8 mouse cellular contexts compared by ENCODE assay signal in genomic region chr1:171113873-171114299, GRCm38 (mm10). TPM values are rescaled to one million over a fixed set of nuclear protein-coding genes. Genes with fewer than 3 reads are reported as not detected.
A peak's percentile ranks its signal among the peaks of the same experiment; 100 is the strongest.
DNase-seq lines count a peak whose midpoint lies in the region; ATAC-seq and TF ChIP-seq lines count a peak whose summit lies in the region.

Gene Cfap126 (plus strand): TSS chr1:171113918.

- no peaks in the 10 kb centered on the region; the same call in 1 of the 2 replicates for H3K4me1 ChIP-seq in cortical plate, adult 2 months (ENCODE audit: control insufficient read depth, insufficient read depth, low read length)

- ATAC-seq in activated CD4-positive, CD25-positive, alpha-beta regulatory T cell, adult 4 months: peak; percentile 37
- peak; percentile 38 for ATAC-seq in inflammation-experienced regulatory T-cells, adult 6 months
- peak; percentile 51 for ATAC-seq in megakaryocyte progenitor cell, adult 5-6 weeks (replicated peaks; ENCODE audit: poor library complexity)

- intact Hi-C loops in gastrocnemius, postnatal 14 days (cut with DNase I; ENCODE audit: low total_unique reads): no loop called here
- intact Hi-C loops in left cerebral cortex, postnatal 14 days (cut with DNase I): loop anchor here (10.0 kb wide), 1 partner anchor 141 kb away; the partner anchor contains the start of genes Adamts4 and Ndufs2

- 0 out of 2 replicates have a peak within 1 kb of the TSS, but pooled peaks have one; percentile 26 for H3K27ac ChIP-seq in cortical plate, adult 2 months (ENCODE audit: insufficient read depth, low read length)

- no peak for TF ChIP-seq CTCF in cortical plate, adult 2 months (IDR thresholded peaks at IDR 0.05; ENCODE audit: extremely low read depth, insufficient read depth, low read length)

- peak; percentile 39; the same call in 1 of the 2 replicates for TF ChIP-seq POLR2A in cortical plate, adult 2 months (IDR thresholded peaks at IDR 0.05; ENCODE audit: extremely low read depth, insufficient read depth, low read length)

- peak within 1 kb of the TSS; percentile 50 for H3K4me3 ChIP-seq in cortical plate, adult 2 months (ENCODE audit: insufficient read depth, low read length)

- peak; percentile 82 for DNase-seq in gastrocnemius, postnatal 14 days
- peak; percentile 34 to 37 for DNase-seq in left cerebral cortex, postnatal 14 days (ENCODE audit: low spot score in 2 of 2)
- DNase-seq in right cerebral cortex, postnatal 14 days: peak; percentile 43
- peak; percentile 89 for DNase-seq in urinary bladder, postnatal 14 days (ENCODE audit: low spot score)

RNA-seq across cellular contexts. Expression of gene Cfap126, which starts in this region (rescaled TPM):
- polyA plus RNA-seq in activated CD4-positive, CD25-positive, alpha-beta regulatory T cell, adult 4 months (2017; shearing (Covaris generic)): 1 to 10 TPM; 2.1 to 2.4 TPM
- 2.7 and 4.5 TPM in 2 replicates for polyA plus RNA-seq in cortical plate, adult 2 months (2012; rRNA removed)
- under 1 TPM; 0.72 to 0.73 TPM for total RNA-seq in gastrocnemius, postnatal 14 days (2021)
- polyA plus RNA-seq in inflammation-experienced regulatory T-cells, adult 6 months (2017; shearing (Covaris generic)): 1 to 10 TPM; 3.2 to 7.6 (median 6.6) TPM
- under 1 TPM; 0.62 to 0.74 TPM for total RNA-seq in left cerebral cortex, postnatal 14 days (2021)
- 2.0 and 4.2 TPM in 2 replicates for total RNA-seq in megakaryocyte progenitor cell, adult 5-6 weeks (2015)
- 1.0 and 4.8 TPM in 2 replicates for total RNA-seq in megakaryocyte progenitor cell, adult 5-6 weeks (2017)

Comparison
In these comparisons a context has a peak if more than half of its experiments do, and no peak if none do; other contexts are left out.
1. Peak in every context shown above with its lines: DNase-seq, ATAC-seq, H3K4me3 ChIP-seq and H3K27ac ChIP-seq.
2. Peak in DNase-seq in gastrocnemius, postnatal 14 days; RNA of the gene not detected or under 1 TPM.
3. Peak in DNase-seq in left cerebral cortex, postnatal 14 days; RNA of the gene not detected or under 1 TPM.
4. DNase-seq: peak in every context shown above with its lines; median percentile 89 in urinary bladder, postnatal 14 days; 82 in gastrocnemius, postnatal 14 days; 43 in right cerebral cortex, postnatal 14 days; 36 in left cerebral cortex, postnatal 14 days.